Mouse (Mus musculus): ENCODE data around the gene Grip1. TPM values are rescaled to one million over a fixed set of nuclear protein-coding genes. Genes with fewer than 3 reads are reported as not detected.

Grip1 gene
- polyA plus RNA-seq, 1 experiment from 2014 or later: 5.9 TPM

GRCm38 (mm10) chr10:119641011-119641410 is 187.4 kb downstream of the Grip1 start:
- ATAC-seq (replicated peaks; ENCODE audit: insufficient number of reproducible peaks, low FRiP score, low TSS enrichment, low read depth): no peak
- no peak overlapping the region for H3K9ac ChIP-seq (replicated peaks; ENCODE audit: low read length)
- H3K4me3 ChIP-seq (ENCODE audit: low read depth, low read length): no peak overlapping the region
- H3K27ac ChIP-seq (replicated peaks; ENCODE audit: low read depth, low read length): no peak overlapping the region
- peak; percentile 13 for DNase-seq (ENCODE audit: low spot score)
- H3K9me3 ChIP-seq (replicated peaks; ENCODE audit: control insufficient read depth, low read length): no peaks in the 10 kb centered on the region
- H3K36me3 ChIP-seq (replicated peaks; ENCODE audit: control insufficient read depth, insufficient read depth, low read depth, low read length): no peaks in the 10 kb centered on the region
- H3K27me3 ChIP-seq (ENCODE audit: control insufficient read depth, insufficient read depth, low read length): no peaks in the 10 kb centered on the region
- H3K4me1 ChIP-seq (ENCODE audit: control insufficient read depth, insufficient read depth, low read length): 0 out of 2 replicates have a peak, but pooled peaks cover 3% of the 10 kb centered on the region
- 56% methylated on average over 12 of the region's 12 CpGs for WGBS
- no peak overlapping the region for H3K4me2 ChIP-seq (ENCODE audit: low read depth, low read length)

GRCm38 (mm10) chr10:119644289-119644688 is 190.7 kb downstream of the Grip1 start:
- Histone ChIP-seq H3K4me2 (ENCODE audit: low read depth, low read length) (no peak overlapping the region), H3K27me3 (ENCODE audit: control insufficient read depth, insufficient read depth, low read length) (no peaks in the 10 kb centered on the region), H3K36me3 (replicated peaks; ENCODE audit: control insufficient read depth, insufficient read depth, low read depth, low read length) (no peaks in the 10 kb centered on the region), H3K27ac (replicated peaks; ENCODE audit: low read depth, low read length) (no peak overlapping the region), H3K4me1 (ENCODE audit: control insufficient read depth, insufficient read depth, low read length) (0 out of 2 replicates have a peak, but pooled peaks cover 3% of the 10 kb centered on the region), H3K4me3 (ENCODE audit: low read depth, low read length) (no peak overlapping the region), H3K9ac (replicated peaks; ENCODE audit: low read length) (no peak overlapping the region), H3K9me3 (replicated peaks; ENCODE audit: control insufficient read depth, low read length) (no peaks in the 10 kb centered on the region)
- ATAC-seq (replicated peaks; ENCODE audit: insufficient number of reproducible peaks, low FRiP score, low TSS enrichment, low read depth): no peak
- 39% methylated on average over 5 of the region's 5 CpGs for WGBS
- DNase-seq (ENCODE audit: low spot score): peak; percentile 30

- H3K9me3 ChIP-seq (replicated peaks; ENCODE audit: control insufficient read depth, low read length): no peaks in the 10 kb centered on the region
- H3K27ac ChIP-seq (replicated peaks; ENCODE audit: low read depth, low read length): no peak overlapping the region
- H3K9ac ChIP-seq (replicated peaks; ENCODE audit: low read length): no peak overlapping the region
- H3K36me3 ChIP-seq (replicated peaks; ENCODE audit: control insufficient read depth, insufficient read depth, low read depth, low read length): no peaks in the 10 kb centered on the region
- ATAC-seq (replicated peaks; ENCODE audit: insufficient number of reproducible peaks, low FRiP score, low TSS enrichment, low read depth) (no peak), DNase-seq (ENCODE audit: low spot score) (peak; percentile 81)
- WGBS: 65% methylated on average over 29 of the region's 29 CpGs
- no peak overlapping the region for H3K4me2 ChIP-seq (ENCODE audit: low read depth, low read length)
- H3K4me3 ChIP-seq (ENCODE audit: low read depth, low read length): no peak overlapping the region
- H3K4me1 ChIP-seq (ENCODE audit: control insufficient read depth, insufficient read depth, low read length): 0 out of 2 replicates have a peak, but pooled peaks cover 3% of the 10 kb centered on the region
- no peaks in the 10 kb centered on the region for H3K27me3 ChIP-seq (ENCODE audit: control insufficient read depth, insufficient read depth, low read length)
These were observed 193.1 kb downstream of the Grip1 start for GRCm38 (mm10) chr10:119646500-119647439.

DNA sequence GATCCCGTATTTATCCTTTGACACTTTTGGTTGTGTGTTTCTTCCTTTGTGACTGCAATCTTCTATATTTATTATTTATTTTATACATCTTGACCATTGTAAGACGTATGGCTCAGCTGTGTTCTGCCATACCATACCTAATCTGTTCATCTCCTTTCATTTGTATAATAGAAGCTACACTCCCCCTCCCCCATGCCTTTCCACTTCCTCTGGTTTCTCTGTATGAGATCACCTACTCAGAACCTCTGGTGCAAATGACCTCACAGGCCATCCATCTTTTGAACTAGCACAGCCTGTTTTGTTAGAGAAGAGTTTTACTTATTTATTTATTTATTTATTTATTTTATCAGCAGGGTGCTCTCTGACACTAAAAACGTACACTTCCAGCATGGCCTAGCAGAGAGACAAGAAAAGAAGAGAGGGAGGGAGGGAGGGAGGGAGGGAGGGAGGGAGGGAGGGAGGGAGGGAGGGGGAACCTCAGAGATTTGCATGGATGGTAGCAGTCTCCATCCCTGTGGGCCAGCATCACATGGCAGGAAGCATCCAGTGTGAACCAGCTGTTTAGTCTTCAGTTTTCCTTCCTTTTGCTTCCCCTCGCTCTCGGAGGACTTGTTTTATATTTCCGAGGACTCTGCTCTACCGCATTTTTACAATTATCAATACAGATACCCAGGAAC is 207.2 kb downstream of the Grip1 start:
- Histone ChIP-seq H3K9ac (replicated peaks; ENCODE audit: low read length) (no peak overlapping the region), H3K27me3 (ENCODE audit: control insufficient read depth, insufficient read depth, low read length) (no peaks in the 10 kb centered on the region), H3K9me3 (replicated peaks; ENCODE audit: control insufficient read depth, low read length) (0 out of 2 replicates have a peak, but pooled peaks cover 3% of the 10 kb centered on the region), H3K4me3 (ENCODE audit: low read depth, low read length) (no peak overlapping the region), H3K4me2 (ENCODE audit: low read depth, low read length) (no peak overlapping the region), H3K4me1 (ENCODE audit: control insufficient read depth, insufficient read depth, low read length) (no peaks in the 10 kb centered on the region), H3K36me3 (replicated peaks; ENCODE audit: control insufficient read depth, insufficient read depth, low read depth, low read length) (no peaks in the 10 kb centered on the region), H3K27ac (replicated peaks; ENCODE audit: low read depth, low read length) (no peak overlapping the region)
- 70% methylated on average over 7 of the region's 7 CpGs for WGBS
- DNase-seq (ENCODE audit: low spot score): peak; percentile 31
- no peak for ATAC-seq (replicated peaks; ENCODE audit: insufficient number of reproducible peaks, low FRiP score, low TSS enrichment, low read depth)

GRCm38 (mm10) chr10:119663586-119663985 is 210.0 kb downstream of the Grip1 start:
- no peaks in the 10 kb centered on the region for H3K27me3 ChIP-seq (ENCODE audit: control insufficient read depth, insufficient read depth, low read length)
- 80% methylated on average over 9 of the region's 9 CpGs for WGBS
- no peak overlapping the region for H3K9ac ChIP-seq (replicated peaks; ENCODE audit: low read length)
- ATAC-seq (replicated peaks; ENCODE audit: insufficient number of reproducible peaks, low FRiP score, low TSS enrichment, low read depth) (no peak), DNase-seq (ENCODE audit: low spot score) (no peak)
- no peak overlapping the region for H3K4me2 ChIP-seq (ENCODE audit: low read depth, low read length)
- H3K27ac ChIP-seq (replicated peaks; ENCODE audit: low read depth, low read length): no peak overlapping the region
- H3K36me3 ChIP-seq (replicated peaks; ENCODE audit: control insufficient read depth, insufficient read depth, low read depth, low read length): no peaks in the 10 kb centered on the region
- H3K4me3 ChIP-seq (ENCODE audit: low read depth, low read length): no peak overlapping the region
- no peaks in the 10 kb centered on the region; the same call in 1 of the 2 replicates for H3K4me1 ChIP-seq (ENCODE audit: control insufficient read depth, insufficient read depth, low read length)
- no peaks in the 10 kb centered on the region for H3K9me3 ChIP-seq (replicated peaks; ENCODE audit: control insufficient read depth, low read length)

DNA sequence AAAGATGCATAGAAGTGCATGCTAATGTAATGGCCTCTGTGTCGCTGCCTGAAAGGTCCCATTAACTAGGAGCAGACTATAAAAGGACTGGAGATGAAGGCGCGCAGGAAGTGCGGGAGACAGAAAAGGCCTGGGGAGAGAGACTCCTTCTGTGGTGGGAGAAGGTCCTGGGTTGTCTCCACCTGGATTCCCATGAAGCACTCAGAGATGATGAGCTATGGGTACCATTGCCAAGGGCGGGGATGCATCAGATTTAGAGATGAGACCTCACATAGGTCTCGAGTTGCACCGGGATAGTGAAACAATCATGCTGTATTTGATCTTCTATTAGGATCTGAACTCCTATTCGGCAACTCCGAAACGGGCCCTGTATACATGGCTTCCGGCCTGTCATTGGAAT is 212.8 kb downstream of the Grip1 start:
- Histone ChIP-seq H3K27ac (replicated peaks; ENCODE audit: low read depth, low read length) (no peak overlapping the region), H3K9me3 (replicated peaks; ENCODE audit: control insufficient read depth, low read length) (no peaks in the 10 kb centered on the region), H3K4me1 (ENCODE audit: control insufficient read depth, insufficient read depth, low read length) (no peaks in the 10 kb centered on the region; the same call in 1 of the 2 replicates), H3K9ac (replicated peaks; ENCODE audit: low read length) (no peak overlapping the region), H3K36me3 (replicated peaks; ENCODE audit: control insufficient read depth, insufficient read depth, low read depth, low read length) (no peaks in the 10 kb centered on the region), H3K4me3 (ENCODE audit: low read depth, low read length) (no peak overlapping the region), H3K4me2 (ENCODE audit: low read depth, low read length) (no peak overlapping the region), H3K27me3 (ENCODE audit: control insufficient read depth, insufficient read depth, low read length) (no peaks in the 10 kb centered on the region)
- no peak for ATAC-seq (replicated peaks; ENCODE audit: insufficient number of reproducible peaks, low FRiP score, low TSS enrichment, low read depth)
- DNase-seq (ENCODE audit: low spot score): no peak
- 73% methylated on average over 11 of the region's 11 CpGs for WGBS

DNA sequence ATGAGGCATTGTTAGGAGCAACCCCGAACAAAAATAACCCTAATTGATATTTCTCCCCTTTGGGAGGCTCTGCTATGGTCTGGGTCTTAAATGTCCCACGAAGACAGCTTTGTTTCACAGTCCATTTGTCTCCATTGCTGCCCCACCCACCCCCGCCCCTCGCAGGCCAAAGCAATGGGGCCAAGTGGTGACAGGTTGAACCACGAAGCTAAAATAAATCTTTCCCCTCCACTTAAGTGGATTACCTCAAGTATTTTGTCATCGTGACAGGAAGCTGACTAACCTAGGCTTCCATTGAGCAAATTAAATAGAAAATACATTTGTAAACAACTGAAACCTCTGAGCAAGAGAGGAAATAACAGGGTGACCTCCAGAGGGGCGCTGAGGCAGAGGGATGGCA is 216.8 kb downstream of the Grip1 start:
- H3K9me3 ChIP-seq (replicated peaks; ENCODE audit: control insufficient read depth, low read length): no peaks in the 10 kb centered on the region
- DNase-seq (ENCODE audit: low spot score) (no peak), ATAC-seq (replicated peaks; ENCODE audit: insufficient number of reproducible peaks, low FRiP score, low TSS enrichment, low read depth) (no peak)
- H3K4me1 ChIP-seq (ENCODE audit: control insufficient read depth, insufficient read depth, low read length): no peaks in the 10 kb centered on the region; the same call in 1 of the 2 replicates
- no peaks in the 10 kb centered on the region for H3K36me3 ChIP-seq (replicated peaks; ENCODE audit: control insufficient read depth, insufficient read depth, low read depth, low read length)
- 64% methylated on average over 7 of the region's 7 CpGs for WGBS
- H3K4me3 ChIP-seq (ENCODE audit: low read depth, low read length): no peak overlapping the region
- H3K4me2 ChIP-seq (ENCODE audit: low read depth, low read length): no peak overlapping the region
- no peaks in the 10 kb centered on the region for H3K27me3 ChIP-seq (ENCODE audit: control insufficient read depth, insufficient read depth, low read length)
- H3K9ac ChIP-seq (replicated peaks; ENCODE audit: low read length): no peak overlapping the region
- H3K27ac ChIP-seq (replicated peaks; ENCODE audit: low read depth, low read length): no peak overlapping the region

- Histone ChIP-seq H3K4me2 (ENCODE audit: low read depth, low read length) (no peak overlapping the region), H3K27ac (replicated peaks; ENCODE audit: low read depth, low read length) (no peak overlapping the region), H3K4me1 (ENCODE audit: control insufficient read depth, insufficient read depth, low read length) (no peaks in the 10 kb centered on the region), H3K27me3 (ENCODE audit: control insufficient read depth, insufficient read depth, low read length) (no peaks in the 10 kb centered on the region), H3K36me3 (replicated peaks; ENCODE audit: control insufficient read depth, insufficient read depth, low read depth, low read length) (no peaks in the 10 kb centered on the region), H3K9me3 (replicated peaks; ENCODE audit: control insufficient read depth, low read length) (no peaks in the 10 kb centered on the region), H3K9ac (replicated peaks; ENCODE audit: low read length) (no peak overlapping the region), H3K4me3 (ENCODE audit: low read depth, low read length) (no peak overlapping the region)
- 69% methylated on average over 3 of the region's 3 CpGs for WGBS
- DNase-seq (ENCODE audit: low spot score) (no peak), ATAC-seq (replicated peaks; ENCODE audit: insufficient number of reproducible peaks, low FRiP score, low TSS enrichment, low read depth) (peak; percentile 75)
These were observed 230.8 kb downstream of the Grip1 start for GRCm38 (mm10) chr10:119684377-119684826.
